Mouse (Mus musculus) liver, adult 2 months (tissue): Measurements from ENCODE around the gene Poc5. TPM values are rescaled to one million over a fixed set of nuclear protein-coding genes. Genes with fewer than 3 reads are reported as not detected.

ENCODE experiments used
- DNase-seq: peaks from one replicate; pipeline ENCODE4 v3.0.0-alpha.2; 2011; ENCODE audit warnings: low read depth, low spot score; ENCODE audit errors: extremely low read depth
- H3K27ac ChIP-seq: fragments of 200-500 bp; replicated peaks from 2 replicates; pipeline ENCODE4 v1.5.1; 2012; ENCODE audit warnings: low read depth, mild to moderate bottlenecking, control low read depth, inconsistent platforms, low read length; ENCODE audit not compliant: insufficient read depth
- H3K27me3 ChIP-seq: fragments of 200-500 bp; 2 replicates; pipeline ENCODE4 v1.6.1; 2012; ENCODE audit warnings: mild to moderate bottlenecking, moderate library complexity, low read length, inconsistent platforms; ENCODE audit not compliant: control insufficient read depth, insufficient read depth
- H3K36me3 ChIP-seq: fragments of 200-500 bp; 2 replicates; pipeline ENCODE4 v1.6.1; 2012; ENCODE audit warnings: low read length, inconsistent platforms; ENCODE audit not compliant: control insufficient read depth, insufficient read depth
- H3K4me1 ChIP-seq: fragments of 200-500 bp; 2 replicates; pipeline ENCODE4 v1.6.1; 2011; ENCODE audit warnings: low read length; ENCODE audit not compliant: control insufficient read depth, insufficient read depth
- H3K4me3 ChIP-seq: fragments of 200-500 bp; 2 replicates; pipeline ENCODE4 v1.5.1; 2011; ENCODE audit warnings: low read depth, mild to moderate bottlenecking, control low read depth, low read length, moderate library complexity; ENCODE audit not compliant: insufficient read depth
- H3K79me2 ChIP-seq: fragments of 200-500 bp; 2 replicates; pipeline ENCODE4 v1.6.1; 2012; ENCODE audit warnings: inconsistent platforms, mild to moderate bottlenecking, low read length, moderate library complexity; ENCODE audit not compliant: control insufficient read depth, insufficient read depth
- H3K9ac ChIP-seq: fragments of 200-500 bp; 2 replicates; pipeline ENCODE4 v1.6.1; 2012; ENCODE audit warnings: low read depth, mild to moderate bottlenecking, control low read depth, inconsistent platforms, low read length
- CTCF ChIP-seq: fragments of 200-500 bp; IDR thresholded peaks from 2 replicates; pipeline ENCODE4 v1.5.1; 2011; ENCODE audit warnings: low read depth, low read length, control low read depth
- POLR2A ChIP-seq: fragments of 200-500 bp; IDR thresholded peaks from 2 replicates; pipeline ENCODE4 v1.6.1; 2011; ENCODE audit warnings: low read length, control low read depth; ENCODE audit not compliant: insufficient read depth; ENCODE audit errors: extremely low read depth
- WGBS: fragments of 180-500 bp; shearing (Covaris S2); methylation state at CpG from one replicate; pipeline ENCODE4 v1.1.7; 2018; 5-methylcytosine and 5-hydroxymethylcytosine counted together
- polyA plus RNA-seq: library from polyadenylated mRNA; depleted of rRNA; stranded (reverse); fragments of >200 nt; gene quantifications from 2 replicates; pipeline ENCODE4 v1.2.3, GENCODE M21; 2012
- total RNA-seq: library from RNA; depleted of rRNA; stranded (reverse); fragments of >200 nt; gene quantifications from 2 replicates; pipeline ENCODE4 v1.2.3, GENCODE M21; 2014

Gene Poc5
- total and polyA plus RNA-seq, 2 experiments: 1.6 to 5.3 TPM

DNA sequence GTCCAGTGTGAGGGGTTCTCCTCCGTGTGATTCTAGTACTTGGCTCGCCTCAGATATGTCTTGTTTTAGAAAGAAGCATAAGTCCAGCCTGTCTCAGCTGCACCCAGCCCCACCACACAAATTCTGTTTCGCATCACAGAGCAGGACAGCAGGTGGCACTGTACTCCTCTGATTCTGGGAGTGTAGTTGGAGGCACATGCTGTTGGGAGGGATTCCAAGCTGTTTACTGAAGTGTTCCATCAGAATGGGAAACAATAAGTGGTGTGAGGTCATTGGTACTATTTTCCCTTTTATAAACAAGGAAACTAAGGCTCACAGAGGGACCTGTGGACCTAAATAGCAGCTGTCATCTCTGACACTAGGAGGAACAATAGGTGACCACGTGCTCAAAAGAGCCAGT lies 18.9 kb downstream of the Poc5 start:
- Histone ChIP-seq H3K27me3 (no peaks in the 10 kb centered on the region), H3K79me2 (no peaks in the 10 kb centered on the region), H3K36me3 (peaks cover 43% of the 10 kb centered on the region), H3K4me3 (no peak overlapping the region), H3K9ac (no peak overlapping the region), H3K4me1 (no peaks in the 10 kb centered on the region), H3K27ac (no peak overlapping the region)
- 75% methylated on average over 4 of the region's 4 CpGs for WGBS
- no peak for DNase-seq
- TF ChIP-seq POLR2A (no peak), CTCF (peak; percentile 59)

DNA sequence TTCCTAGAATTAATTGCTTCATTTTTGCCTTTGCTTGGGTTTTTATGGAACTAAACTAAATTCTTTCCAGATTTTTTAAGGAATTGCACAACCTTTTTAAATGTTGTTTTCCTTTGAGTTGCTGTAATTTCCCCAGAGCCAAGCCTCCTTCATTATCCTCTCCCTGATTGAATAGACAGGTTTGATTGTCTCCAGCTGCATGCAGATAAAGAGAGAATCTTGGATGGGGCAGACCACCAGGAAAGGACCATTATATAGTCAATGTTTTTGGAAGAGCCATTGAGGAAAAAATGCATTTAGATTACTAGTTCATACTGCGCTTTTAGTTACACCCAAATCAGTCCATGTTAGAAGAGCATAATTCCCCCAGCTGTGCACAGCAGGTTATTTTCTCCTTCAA lies 20.7 kb downstream of the Poc5 start:
- no peak overlapping the region for H3K27ac ChIP-seq

DNA sequence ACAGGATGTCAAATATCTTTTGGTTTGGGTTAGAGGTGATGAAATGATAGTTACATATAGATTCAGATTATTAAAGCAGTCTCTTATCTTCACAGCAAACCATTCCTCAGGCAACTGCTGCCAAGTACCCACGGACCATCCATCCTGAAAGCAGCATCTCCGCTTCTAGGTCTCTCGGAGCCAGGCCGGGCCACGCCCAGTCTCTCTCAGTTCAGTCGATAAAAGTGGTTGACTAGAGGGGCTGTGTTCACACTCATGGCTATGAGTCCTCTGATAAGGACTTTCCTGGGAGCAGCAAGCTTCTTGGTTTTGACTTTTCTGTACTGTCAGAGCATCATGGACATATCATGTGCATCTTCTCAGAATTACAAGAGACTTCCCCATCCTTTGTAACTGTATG lies 26.3 kb downstream of the Poc5 start:
- TF ChIP-seq POLR2A: no peak
- no peak for TF ChIP-seq CTCF
- Histone ChIP-seq H3K36me3 (peaks cover 24% of the 10 kb centered on the region), H3K27me3 (no peaks in the 10 kb centered on the region), H3K27ac (no peak overlapping the region), H3K9ac (no peak overlapping the region), H3K79me2 (no peaks in the 10 kb centered on the region), H3K4me3 (no peak overlapping the region), H3K4me1 (no peaks in the 10 kb centered on the region)
- no peak for DNase-seq
- WGBS: 88% methylated on average over 6 of the region's 6 CpGs

More for the DNA sequence above, 20.7 kb downstream of the Poc5 start:
- Histone ChIP-seq H3K4me1 (no peaks in the 10 kb centered on the region), H3K79me2 (no peaks in the 10 kb centered on the region), H3K27me3 (no peaks in the 10 kb centered on the region), H3K4me3 (no peak overlapping the region), H3K36me3 (peaks cover 35% of the 10 kb centered on the region), H3K9ac (no peak overlapping the region)
- no peak for DNase-seq
- no peak for TF ChIP-seq POLR2A
- no peak for TF ChIP-seq CTCF
- WGBS: 92% methylated on average over 1 of the region's 1 CpGs

DNA sequence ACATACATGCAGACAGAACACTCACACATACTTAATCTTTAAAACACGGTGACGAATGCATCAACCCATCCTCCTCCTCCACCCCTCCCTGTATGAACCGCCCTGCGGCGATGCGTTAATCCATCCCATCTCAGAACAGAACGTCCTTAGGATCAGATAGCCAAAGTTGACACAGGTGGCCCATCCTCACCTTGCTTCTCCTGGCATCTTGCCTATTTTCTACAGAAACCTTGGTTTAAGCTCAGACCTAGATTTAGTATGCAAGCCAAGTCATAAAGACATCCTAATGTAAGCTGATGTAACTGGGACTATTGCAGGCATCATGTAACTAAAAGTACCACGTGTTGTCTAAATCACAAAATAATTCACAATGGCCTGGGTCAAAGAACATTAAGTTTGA lies 28.3 kb downstream of the Poc5 start:
- H3K4me1 ChIP-seq: no peaks in the 10 kb centered on the region
- H3K27me3 ChIP-seq: no peaks in the 10 kb centered on the region
- H3K79me2 ChIP-seq: no peaks in the 10 kb centered on the region
- DNase-seq: no peak
- H3K27ac ChIP-seq: no peak overlapping the region
- WGBS: 93% methylated on average over 8 of the region's 8 CpGs
- H3K36me3 ChIP-seq: peaks cover 17% of the 10 kb centered on the region
- no peak overlapping the region for H3K9ac ChIP-seq
- no peak for TF ChIP-seq POLR2A
- TF ChIP-seq CTCF: no peak
- no peak overlapping the region for H3K4me3 ChIP-seq

DNA sequence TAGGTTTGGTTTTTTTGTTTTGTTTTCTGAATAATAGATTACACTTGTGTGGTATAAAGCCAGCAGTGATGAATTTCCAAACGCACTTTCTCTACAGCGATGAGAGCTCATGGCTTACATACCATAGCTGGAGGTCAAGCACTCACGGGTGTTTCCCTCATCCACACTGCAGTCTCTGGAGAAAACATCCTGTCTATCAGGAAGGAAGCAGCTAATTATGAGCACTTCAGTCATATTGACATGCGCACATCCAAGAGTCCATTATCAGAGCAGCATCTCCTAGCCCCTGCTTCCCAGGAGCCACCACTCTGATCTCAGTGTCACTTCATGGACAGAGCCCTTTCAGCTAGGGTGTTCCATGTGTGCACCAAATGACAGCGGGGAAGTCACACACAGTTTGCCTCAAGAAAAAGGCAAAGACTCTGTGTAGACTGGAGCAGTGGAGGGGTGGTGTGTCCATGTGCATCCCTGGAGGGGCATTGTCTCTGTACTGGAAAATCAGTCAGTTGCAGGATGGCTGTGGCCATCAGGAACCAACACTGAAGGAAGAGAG lies 29.2 kb downstream of the Poc5 start:
- no peaks in the 10 kb centered on the region for H3K79me2 ChIP-seq
- 72% methylated on average over 5 of the region's 5 CpGs for WGBS
- DNase-seq: no peak
- H3K9ac ChIP-seq: no peak overlapping the region
- H3K36me3 ChIP-seq: peaks cover 15% of the 10 kb centered on the region
- TF ChIP-seq CTCF: no peak
- TF ChIP-seq POLR2A: no peak
- no peaks in the 10 kb centered on the region for H3K27me3 ChIP-seq
- no peak overlapping the region for H3K4me3 ChIP-seq
- peak overlapping the region; percentile 4; the same call in 1 of the 2 replicates for H3K27ac ChIP-seq
- no peaks in the 10 kb centered on the region for H3K4me1 ChIP-seq

DNA sequence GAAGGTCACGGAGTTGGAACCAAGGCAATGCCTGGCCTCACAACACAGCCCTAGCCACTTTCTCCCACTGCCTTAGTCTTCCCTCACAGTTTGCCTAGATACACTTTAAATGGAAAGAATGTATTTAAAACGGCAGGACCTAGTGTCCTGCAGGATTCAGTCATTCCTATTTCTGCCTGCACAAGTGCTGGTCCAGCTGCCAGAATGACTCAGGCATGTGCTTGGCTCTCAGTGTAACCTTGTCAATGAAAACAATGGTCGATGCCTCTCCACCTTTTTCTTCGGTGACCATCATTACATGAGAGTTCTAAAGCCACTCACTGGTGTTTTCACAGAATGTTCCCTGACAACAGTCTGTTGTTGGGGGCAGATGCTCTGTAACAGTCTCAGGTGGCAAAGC lies 30.4 kb downstream of the Poc5 start:
- H3K36me3 ChIP-seq: peaks cover 15% of the 10 kb centered on the region
- no peak for DNase-seq
- no peaks in the 10 kb centered on the region for H3K79me2 ChIP-seq
- no peak overlapping the region for H3K27ac ChIP-seq
- 91% methylated on average over 4 of the region's 4 CpGs for WGBS
- no peak overlapping the region for H3K4me3 ChIP-seq
- no peaks in the 10 kb centered on the region for H3K4me1 ChIP-seq
- no peak overlapping the region for H3K9ac ChIP-seq
- H3K27me3 ChIP-seq: no peaks in the 10 kb centered on the region
- TF ChIP-seq CTCF (no peak), POLR2A (no peak)
